Mouse (Mus musculus) left cerebral cortex, postnatal 36 days (tissue): ENCODE results near the gene Metap2. TPM values are rescaled to one million over a fixed set of nuclear protein-coding genes. Genes with fewer than 3 reads are reported as not detected.

ENCODE experiments used
- DNase-seq, 2 experiments: peaks; one replicate each; pipeline ENCODE4 v3.0.0; 2021 to 2022; ENCODE audit warnings: low spot score in 2 of 2, mixed read lengths in 1 of 2
- intact Hi-C: fragments of 180-260 bp; cut with DNase I; formaldehyde crosslinking; loops from one replicate; pipeline ENCODE4 v1.15.1; 2025
- total RNA-seq, 2 experiments: library from RNA; stranded (reverse); gene quantifications; 2 replicates each; pipeline ENCODE4 v1.2.3; 2021

Metap2 gene
- 100 to 1,000 TPM; 102 to 118 TPM for total RNA-seq

GRCm38 (mm10) chr10:93897043-93897646 lies at the start of gene Metap2:
Gene Metap2 (minus strand): TSS chr10:93897093.
- no peak for DNase-seq
- intact Hi-C loops = no loop called here

- no peak for DNase-seq
- intact Hi-C loops = no loop called here
Observed at GRCm38 (mm10) chr10:93945843-93946499, 49.1 kb upstream of the Metap2 start.

- intact Hi-C loops = no loop called here
- DNase-seq = no peak
Observed at GRCm38 (mm10) chr10:93945364-93945763, 48.5 kb upstream of the Metap2 start.

GRCm38 (mm10) chr10:93944241-93944640 lies 47.3 kb upstream of the Metap2 start:
- intact Hi-C loops = no loop called here
- DNase-seq = no peak

GRCm38 (mm10) chr10:93940279-93940678 lies 43.4 kb upstream of the Metap2 start:
- DNase-seq = no peak
- intact Hi-C loops = no loop called here

- DNase-seq = no peak
- intact Hi-C loops = no loop called here
Observed at GRCm38 (mm10) chr10:93939676-93940075, 42.8 kb upstream of the Metap2 start.

- DNase-seq = no peak
- intact Hi-C loops = no loop called here
Observed at GRCm38 (mm10) chr10:93938844-93939271, 42.0 kb upstream of the Metap2 start.

GRCm38 (mm10) chr10:93933980-93934379 lies 37.1 kb upstream of the Metap2 start:
- DNase-seq = no peak
- intact Hi-C loops = no loop called here

- no peak for DNase-seq
- intact Hi-C loops = no loop called here
Observed at GRCm38 (mm10) chr10:93932861-93933260, 36.0 kb upstream of the Metap2 start.

- no peak for DNase-seq
- intact Hi-C loops = no loop called here
Observed at GRCm38 (mm10) chr10:93932020-93932419, 35.1 kb upstream of the Metap2 start.

- DNase-seq = no peak
- intact Hi-C loops = no loop called here
Observed at GRCm38 (mm10) chr10:93931431-93931830, 34.5 kb upstream of the Metap2 start.

- intact Hi-C loops = no loop called here
- DNase-seq = no peak
Observed at GRCm38 (mm10) chr10:93930236-93930824, 33.4 kb upstream of the Metap2 start.

GRCm38 (mm10) chr10:93924666-93925065 lies 27.8 kb upstream of the Metap2 start:
- intact Hi-C loops = loop anchor here (10.0 kb wide), 1 partner anchor 360 kb away; no protein-coding TSS in a partner anchor
- no peak for DNase-seq

- no peak for DNase-seq
- intact Hi-C loops = loop anchor here (10.0 kb wide), 1 partner anchor 364 kb away; no protein-coding TSS in a partner anchor
Observed at GRCm38 (mm10) chr10:93921160-93921559, 24.3 kb upstream of the Metap2 start.

GRCm38 (mm10) chr10:93919227-93919626 lies 22.3 kb upstream of the Metap2 start:
- intact Hi-C loops = no loop called here
- peak; percentile 7 to 8 for DNase-seq

- no peak for DNase-seq
- intact Hi-C loops = no loop called here
Observed at GRCm38 (mm10) chr10:93918701-93919100, 21.8 kb upstream of the Metap2 start.

GRCm38 (mm10) chr10:93918087-93918486 lies 21.2 kb upstream of the Metap2 start:
- intact Hi-C loops = no loop called here
- DNase-seq = no peak

- DNase-seq = no peak
- intact Hi-C loops = no loop called here
Observed at GRCm38 (mm10) chr10:93916778-93917177, 19.9 kb upstream of the Metap2 start.

- no peak for DNase-seq
- intact Hi-C loops = no loop called here
Observed at GRCm38 (mm10) chr10:93915531-93916275, 18.8 kb upstream of the Metap2 start.

GRCm38 (mm10) chr10:93913525-93913924 lies 16.6 kb upstream of the Metap2 start:
- intact Hi-C loops = no loop called here
- no peak for DNase-seq
